Comparison of ENCODE assay signal across 22 mouse cellular contexts in the genomic region with DNA sequence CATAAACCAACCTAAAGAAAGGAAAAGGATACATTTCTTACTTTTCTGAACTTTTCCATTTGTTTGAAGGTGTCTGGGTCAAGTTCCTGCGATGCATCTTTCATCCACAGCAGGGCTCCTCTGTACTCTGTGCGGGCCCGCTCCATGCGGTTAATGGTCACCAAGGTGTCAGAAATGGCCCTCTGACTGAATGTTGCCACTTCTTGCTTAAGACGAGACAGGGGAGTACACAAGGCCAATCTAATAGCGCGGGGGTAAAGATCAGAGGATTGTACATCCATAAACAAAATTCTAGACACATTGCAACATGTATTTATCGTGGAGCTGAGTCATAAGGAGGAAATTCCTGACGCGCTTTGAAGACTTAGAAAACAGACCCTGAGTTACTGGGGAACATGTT.
"Had no signal": no experiment of that assay in that cellular context is flagged by ENCODE, and none has a peak within 500 bp of the region (broad histone marks: within the 10 kb centered on the region; RNA-seq: fewer than 3 reads in every experiment).

No protein-coding gene starts in this region.

- H3K4me1 ChIP-seq: heart, embryonic 10.5 days; heart, embryonic 12.5 days; hindbrain, embryonic 10.5 days; hindbrain, embryonic 12.5 days; intestine, embryonic 15.5 days; limb, embryonic 10.5 days; limb, embryonic 12.5 days had no signal

- H3K9ac ChIP-seq: heart, embryonic 12.5 days; hindbrain, embryonic 12.5 days; hindbrain, embryonic 14.5 days; intestine, embryonic 15.5 days; limb, embryonic 12.5 days; liver, embryonic 13.5 days had no signal

- H3K27ac ChIP-seq: gastrocnemius, adult 2 months; heart, embryonic 10.5 days; hindbrain, embryonic 10.5 days; hindbrain, embryonic 12.5 days; hindbrain, embryonic 14.5 days; intestine, embryonic 15.5 days; layer of hippocampus, adult 2 months; left cerebral cortex, adult 2 months; limb, embryonic 10.5 days; limb, embryonic 12.5 days; liver, embryonic 13.5 days had no signal

- H3K27me3 ChIP-seq: heart, embryonic 12.5 days; hindbrain, embryonic 12.5 days; intestine, embryonic 15.5 days; limb, embryonic 12.5 days; liver, embryonic 13.5 days had no signal

- H3K36me3 ChIP-seq: heart, embryonic 10.5 days; heart, embryonic 12.5 days; hindbrain, embryonic 10.5 days; hindbrain, embryonic 12.5 days; intestine, embryonic 15.5 days; limb, embryonic 10.5 days; limb, embryonic 12.5 days; liver, embryonic 13.5 days had no signal

- DNase-seq: gastrocnemius, adult 2 months; gastrocnemius, postnatal 10 days; gastrocnemius, postnatal 25 days; heart, postnatal 10 days; heart, postnatal 4 days; kidney, adult 18-20 months; kidney, adult 8-10 months; kidney, postnatal 10 days; kidney, postnatal 25 days; kidney, postnatal 4 days; liver; liver, embryonic 13.5 days had no signal

- H3K4me3 ChIP-seq: gastrocnemius, adult 2 months; heart, embryonic 10.5 days; heart, embryonic 12.5 days; hindbrain, embryonic 10.5 days; hindbrain, embryonic 12.5 days; intestine, embryonic 15.5 days; layer of hippocampus, adult 2 months; left cerebral cortex, adult 2 months; limb, embryonic 10.5 days; limb, embryonic 12.5 days; liver, embryonic 13.5 days had no signal
